Mouse (Mus musculus) frontal cortex, postnatal 36 days (tissue): ENCODE measurements at regions not wholly inside any gene's neighbourhood (a gene's known extent, or its start where the extent isn't known, plus 50 kb on each side); places are given as distances from the start of the nearest gene placed in this dataset.
A peak's percentile ranks its signal among the peaks of the same experiment; 100 is the strongest.

Experiments
- DNase-seq, 2 experiments: peaks; one replicate each; pipeline ENCODE4 v3.0.0; 2022; ENCODE audit warnings: low spot score in 2 of 2

- peak; percentile 16 to 61 for DNase-seq
Measured at GRCm38 (mm10) chr7:51434865-51435264, 76.0 kb upstream of the Ano5 start.

GRCm38 (mm10) chr7:51454989-51455692, 55.7 kb upstream of the Ano5 start:
- no peak for DNase-seq

GRCm38 (mm10) chr7:51458757-51459156, 52.1 kb upstream of the Ano5 start:
- DNase-seq: no peak
